Mouse (Mus musculus) T-cell, adult 2 months (primary cell): ENCODE data around the gene Prelid3b.

Experiments used
- DNase-seq: peaks from one replicate; pipeline ENCODE4 v3.0.0; 2022; ENCODE audit warnings: low spot score

Prelid3b gene

GRCm38 (mm10) chr2:174426856-174427255, 46.0 kb downstream of the Prelid3b start:
- DNase-seq: no peak

- no peak for DNase-seq
Observed at GRCm38 (mm10) chr2:174424301-174425085, 48.4 kb downstream of the Prelid3b start.

GRCm38 (mm10) chr2:174421107-174421506, 51.8 kb downstream of the Prelid3b start:
- no peak for DNase-seq

GRCm38 (mm10) chr2:174415731-174416310, 57.1 kb downstream of the Prelid3b start, which contains the start of gene Nelfcd:
Gene Nelfcd, plus strand, starts transcription at chr2:174415804.
- peak; percentile 94 for DNase-seq
